Mouse (Mus musculus) hindbrain, postnatal 0 days (tissue): ENCODE data around the gene Sppl2a. TPM values are rescaled to one million over a fixed set of nuclear protein-coding genes. Genes with fewer than 3 reads are reported as not detected.
"Not testable (repeated sequence)": the region's sequence is repeated elsewhere in the genome, so short reads cannot be mapped to it uniquely, and the experiment has no call there.

Experiments
- ATAC-seq: fragments of 200-750 bp; cut with Nextera tagmentation; 2 replicates; pipeline ENCODE4 v1.8.0; 2017; ENCODE audit warnings: mild to moderate bottlenecking, moderate TSS enrichment, moderate library complexity
- DNase-seq: peaks from one replicate; pipeline ENCODE4 v3.0.0-alpha.2; 2015; ENCODE audit warnings: low spot score
- H3K27ac ChIP-seq: fragments of 300-500 bp; sonication (generic); 2 replicates; pipeline ENCODE4 v1.5.1; 2014; ENCODE audit warnings: mild to moderate bottlenecking
- H3K27me3 ChIP-seq: fragments of 300-500 bp; sonication (generic); 2 replicates; pipeline ENCODE4 v1.6.1; 2014; ENCODE audit warnings: low read length, mixed read lengths; ENCODE audit not compliant: insufficient read depth
- H3K36me3 ChIP-seq: fragments of 300-500 bp; sonication (generic); 2 replicates; pipeline ENCODE4 v1.6.1; 2014; ENCODE audit warnings: low read length, mixed read lengths; ENCODE audit not compliant: insufficient read depth
- H3K4me1 ChIP-seq: fragments of 300-500 bp; sonication (generic); 2 replicates; pipeline ENCODE4 v1.6.1; 2014; ENCODE audit warnings: antibody characterized with exemption, low read length, mixed read lengths; ENCODE audit not compliant: insufficient read depth
- H3K4me2 ChIP-seq: fragments of 300-500 bp; sonication (generic); 2 replicates; pipeline ENCODE4 v1.6.1; 2014; ENCODE audit warnings: low read depth, mild to moderate bottlenecking, low read length, moderate library complexity, mixed read lengths
- H3K4me3 ChIP-seq: fragments of 300-500 bp; sonication (generic); 2 replicates; pipeline ENCODE4 v1.5.1; 2014; ENCODE audit warnings: low read length
- H3K9ac ChIP-seq: fragments of 300-500 bp; sonication (generic); replicated peaks from 2 replicates; pipeline ENCODE4 v1.6.1; 2014; ENCODE audit warnings: mild to moderate bottlenecking, low read length, moderate library complexity, mixed read lengths
- H3K9me3 ChIP-seq: fragments of 300-500 bp; sonication (generic); 2 replicates; pipeline ENCODE4 v1.6.1; 2016; ENCODE audit warnings: low read length, mixed read lengths
- CTCF ChIP-seq: IDR thresholded peaks from 2 replicates; pipeline ENCODE4 v1.5.1; 2016; ENCODE audit warnings: antibody characterized with exemption, control low read depth, low read depth
- WGBS: fragments of 180-500 bp; shearing (Covaris S2); extraction: QIAGEN DNeasy Blood & Tissue Kit; methylation state at CpG from one replicate; pipeline ENCODE4 v1.1.7; 2014; 5-methylcytosine and 5-hydroxymethylcytosine counted together
- polyA plus RNA-seq: library from polyadenylated mRNA; unstranded; fragments of >200 nt; fragmentation: Nextera tagmentation; extraction: Ambion mirVana; gene quantifications from 2 replicates; pipeline ENCODE4 v1.2.1, GENCODE M21; 2015
- total RNA-seq: library from RNA; depleted of rRNA; stranded (reverse); fragments of >200 nt; gene quantifications from 2 replicates; pipeline ENCODE4 v1.2.3, GENCODE M21; 2014; rRNA removed

Gene Sppl2a
- total RNA-seq, result 35.9 and 37.1 TPM in 2 replicates
- polyA plus RNA-seq, result 29.0 and 31.0 TPM in 2 replicates

GRCm38 (mm10) chr2:126932897-126933641 lies at the start of gene Sppl2a:
TSS of gene Sppl2a (minus strand) at chr2:126933235.
- no peaks in the 10 kb centered on the region for H3K36me3 ChIP-seq
- peak; percentile 38; the same call in 1 of the 2 replicates for TF ChIP-seq CTCF

GRCm38 (mm10) chr2:126977428-126977827 lies 44.4 kb upstream of the Sppl2a start:
- Histone ChIP-seq H3K4me2 (no peak overlapping the region), H3K9ac (no peak overlapping the region), H3K36me3 (no peaks in the 10 kb centered on the region), H3K4me1 (no peaks in the 10 kb centered on the region), H3K27me3 (no peaks in the 10 kb centered on the region), H3K27ac (no peak overlapping the region), H3K4me3 (no peak overlapping the region), H3K9me3 (no peaks in the 10 kb centered on the region)
- DNase-seq, result no peak
- no peak for ATAC-seq
- WGBS, result 64% methylated on average over 6 of the region's 6 CpGs
- TF ChIP-seq CTCF, result no peak

More at GRCm38 (mm10) chr2:126932897-126933641, at the start of gene Sppl2a:
- peak within 1 kb of the TSS; percentile 62 for H3K4me3 ChIP-seq
- ATAC-seq, result peak; percentile 100
- H3K27me3 ChIP-seq, result no peaks in the 10 kb centered on the region
- H3K27ac ChIP-seq, result peak within 1 kb of the TSS; percentile 97
- under 1% methylated on average over 34 of the region's 35 CpGs for WGBS
- H3K4me1 ChIP-seq, result 0 out of 2 replicates have a peak, but pooled peaks cover 5% of the 10 kb centered on the region
- DNase-seq, result peak; percentile 96
- no peaks in the 10 kb centered on the region for H3K9me3 ChIP-seq
- peak within 1 kb of the TSS; percentile 70 for H3K9ac ChIP-seq
- peak within 1 kb of the TSS; percentile 75 for H3K4me2 ChIP-seq

GRCm38 (mm10) chr2:126961696-126962095 lies 28.7 kb upstream of the Sppl2a start:
- TF ChIP-seq CTCF, result no peak
- DNase-seq (no peak), ATAC-seq (no peak)
- H3K4me3 ChIP-seq, result no peak overlapping the region
- H3K9ac ChIP-seq, result no peak overlapping the region
- H3K27ac ChIP-seq, result no peak overlapping the region
- no peaks in the 10 kb centered on the region for H3K9me3 ChIP-seq
- no peaks in the 10 kb centered on the region for H3K36me3 ChIP-seq
- 72% methylated on average over 2 of the region's 2 CpGs for WGBS
- H3K4me1 ChIP-seq, result no peaks in the 10 kb centered on the region
- H3K27me3 ChIP-seq, result no peaks in the 10 kb centered on the region
- H3K4me2 ChIP-seq, result no peak overlapping the region

- WGBS, result 69% methylated on average over 7 of the region's 7 CpGs
- Histone ChIP-seq H3K27me3 (no peaks in the 10 kb centered on the region), H3K9ac (no peak overlapping the region), H3K4me1 (no peaks in the 10 kb centered on the region), H3K36me3 (no peaks in the 10 kb centered on the region), H3K9me3 (no peaks in the 10 kb centered on the region), H3K27ac (no peak overlapping the region), H3K4me3 (no peak overlapping the region), H3K4me2 (no peak overlapping the region)
- DNase-seq, result no peak
- ATAC-seq, result no peak
- no peak for TF ChIP-seq CTCF
Observed at GRCm38 (mm10) chr2:126955671-126956070, 22.6 kb upstream of the Sppl2a start.

GRCm38 (mm10) chr2:126951085-126951484 lies 18.1 kb upstream of the Sppl2a start:
- no peak overlapping the region for H3K4me2 ChIP-seq
- no peak for TF ChIP-seq CTCF
- no peaks in the 10 kb centered on the region for H3K36me3 ChIP-seq
- no peak overlapping the region for H3K4me3 ChIP-seq
- ATAC-seq (no peak), DNase-seq (no peak)
- 70% methylated on average over 7 of the region's 7 CpGs for WGBS
- no peak overlapping the region for H3K9ac ChIP-seq
- H3K4me1 ChIP-seq, result no peaks in the 10 kb centered on the region
- no peaks in the 10 kb centered on the region for H3K27me3 ChIP-seq
- no peaks in the 10 kb centered on the region for H3K9me3 ChIP-seq
- no peak overlapping the region for H3K27ac ChIP-seq

GRCm38 (mm10) chr2:126950453-126950852 lies 17.4 kb upstream of the Sppl2a start:
- no peak for TF ChIP-seq CTCF
- ATAC-seq, result no peak
- Histone ChIP-seq H3K4me2 (no peak overlapping the region), H3K27ac (no peak overlapping the region), H3K4me3 (no peak overlapping the region), H3K9ac (no peak overlapping the region), H3K4me1 (no peaks in the 10 kb centered on the region), H3K9me3 (no peaks in the 10 kb centered on the region), H3K27me3 (no peaks in the 10 kb centered on the region), H3K36me3 (no peaks in the 10 kb centered on the region)
- 77% methylated on average over 5 of the region's 5 CpGs for WGBS
- DNase-seq, result no peak

GRCm38 (mm10) chr2:126949856-126950255 lies 16.8 kb upstream of the Sppl2a start:
- no peak for ATAC-seq
- TF ChIP-seq CTCF, result no peak
- Histone ChIP-seq H3K4me1 (no peaks in the 10 kb centered on the region), H3K4me2 (no peak overlapping the region), H3K9me3 (no peaks in the 10 kb centered on the region), H3K9ac (no peak overlapping the region), H3K36me3 (no peaks in the 10 kb centered on the region), H3K4me3 (no peak overlapping the region), H3K27ac (no peak overlapping the region), H3K27me3 (no peaks in the 10 kb centered on the region)
- DNase-seq, result peak; percentile 30
- 31% methylated on average over 3 of the region's 3 CpGs for WGBS

DNA sequence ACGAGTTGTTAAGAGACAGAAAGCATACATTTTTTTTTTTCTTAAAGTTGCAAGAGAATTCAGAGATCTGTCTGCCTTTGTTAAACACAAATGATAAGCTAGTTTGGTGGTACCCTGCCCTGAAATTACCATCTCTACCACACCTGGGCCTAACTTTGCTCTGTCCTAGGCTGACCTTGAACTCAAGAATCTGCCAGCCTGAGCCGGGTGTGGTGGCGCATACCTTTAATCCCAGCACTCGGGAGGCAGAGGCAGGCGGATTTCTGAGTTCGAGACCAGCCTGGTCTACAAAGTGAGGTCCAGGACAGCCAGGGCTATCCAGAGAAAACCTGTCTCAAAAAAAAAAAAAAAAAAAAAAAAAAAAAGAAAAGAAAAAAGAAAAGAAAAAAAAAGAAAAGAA lies 16.3 kb upstream of the Sppl2a start:
- DNase-seq, H3K27ac ChIP-seq, H3K27me3 ChIP-seq, H3K9me3 ChIP-seq, H3K4me1 ChIP-seq, H3K4me2 ChIP-seq, ATAC-seq, H3K9ac ChIP-seq, H3K36me3 ChIP-seq, H3K4me3 ChIP-seq: not testable (repeated sequence)
- WGBS, result 87% methylated on average over 6 of the region's 6 CpGs
